Mouse (Mus musculus) right cerebral cortex, adult 18-20 months (tissue): ENCODE data around the gene Ddx5.
"Not testable (repeated sequence)": the region's sequence is repeated elsewhere in the genome, so short reads cannot be mapped to it uniquely, and the experiment has no call there.

Experiments used
- DNase-seq: peaks from one replicate; pipeline ENCODE4 v3.0.0; 2022; ENCODE audit warnings: mixed read lengths

Gene Ddx5

DNA sequence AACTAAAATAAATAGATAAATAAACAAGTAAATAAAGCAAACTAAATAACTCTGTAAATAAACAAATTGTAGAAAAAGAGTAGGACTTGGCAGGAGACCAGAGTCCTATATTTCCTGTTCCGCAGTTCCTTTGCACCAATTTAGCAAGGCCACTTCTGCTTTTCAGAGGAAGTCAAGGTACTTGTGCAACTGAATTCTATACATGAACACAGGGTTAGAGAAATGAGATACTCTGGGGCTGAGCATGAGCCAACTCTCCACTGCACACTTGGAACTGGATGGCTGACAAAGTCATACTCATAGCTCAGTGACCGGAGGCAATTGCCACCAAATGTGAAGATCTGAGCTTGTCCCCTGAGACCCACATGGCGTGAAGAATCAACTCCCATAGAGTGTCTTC, 30.0 kb downstream of the Ddx5 start:
- no peak for DNase-seq

- DNase-seq, result no peak
Measured at GRCm38 (mm10) chr11:106755583-106755982, 33.4 kb downstream of the Ddx5 start.

- no peak for DNase-seq
Measured at GRCm38 (mm10) chr11:106753314-106753713, 35.7 kb downstream of the Ddx5 start.

DNA sequence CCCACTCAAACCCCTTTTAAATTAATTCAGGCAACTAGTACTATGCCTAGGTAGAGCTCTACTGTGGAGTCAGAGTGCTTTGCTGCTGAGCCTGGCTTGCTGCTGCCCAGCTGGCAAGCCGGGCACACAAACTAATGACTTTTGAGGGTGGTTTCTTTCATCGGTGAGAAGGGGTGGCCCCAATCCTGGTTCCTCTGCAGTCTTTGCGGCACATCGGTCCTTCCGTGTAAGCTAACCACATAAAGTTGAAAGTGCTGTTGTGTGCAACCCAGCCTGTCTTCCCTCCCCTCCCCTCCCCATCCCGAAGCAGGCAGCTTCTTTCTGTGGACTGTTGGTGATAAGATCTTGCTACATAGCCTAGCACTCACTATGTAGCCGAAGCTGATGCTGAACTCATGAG, 36.9 kb downstream of the Ddx5 start:
- DNase-seq, result no peak

GRCm38 (mm10) chr11:106751039-106752018, 37.7 kb downstream of the Ddx5 start, which contains the start of gene Milr1:
Gene Milr1 (plus strand): TSS chr11:106751226.
- DNase-seq, result no peak

GRCm38 (mm10) chr11:106750121-106750751, 38.7 kb downstream of the Ddx5 start, which contains the start of gene Pecam1:
Gene Pecam1 (minus strand): TSS chr11:106750628.
- no peak for DNase-seq

DNA sequence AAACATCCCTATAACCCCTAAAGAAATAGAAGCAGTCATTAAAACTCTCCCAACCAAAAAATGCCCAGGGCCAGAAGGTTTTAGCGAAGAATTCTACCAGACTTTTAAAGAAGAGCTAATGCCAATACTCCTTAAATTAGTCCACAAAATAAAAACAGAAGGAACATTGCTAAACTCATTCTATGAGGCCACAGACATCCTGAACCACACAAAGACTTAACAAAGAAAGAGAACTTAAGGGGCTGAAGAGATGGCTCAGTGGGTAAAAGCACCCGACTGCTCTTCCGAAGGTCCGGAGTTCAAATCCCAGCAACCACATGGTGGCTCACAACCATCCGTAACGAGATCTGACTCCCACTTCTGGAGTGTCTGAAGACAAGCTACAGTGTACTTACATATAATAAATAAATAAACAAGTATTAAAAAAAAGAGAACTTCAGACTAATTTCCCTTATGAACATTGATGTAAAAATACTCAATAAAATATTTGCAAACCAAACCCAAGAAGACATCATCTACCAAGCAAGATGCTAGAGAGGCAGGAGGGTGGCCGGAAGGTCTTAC, 39.3 kb downstream of the Ddx5 start:
- DNase-seq, result not testable (repeated sequence)

- DNase-seq, result no peak
Measured at GRCm38 (mm10) chr11:106744949-106745348, 44.0 kb downstream of the Ddx5 start.

GRCm38 (mm10) chr11:106742388-106742841, 46.6 kb downstream of the Ddx5 start:
- no peak for DNase-seq

DNA sequence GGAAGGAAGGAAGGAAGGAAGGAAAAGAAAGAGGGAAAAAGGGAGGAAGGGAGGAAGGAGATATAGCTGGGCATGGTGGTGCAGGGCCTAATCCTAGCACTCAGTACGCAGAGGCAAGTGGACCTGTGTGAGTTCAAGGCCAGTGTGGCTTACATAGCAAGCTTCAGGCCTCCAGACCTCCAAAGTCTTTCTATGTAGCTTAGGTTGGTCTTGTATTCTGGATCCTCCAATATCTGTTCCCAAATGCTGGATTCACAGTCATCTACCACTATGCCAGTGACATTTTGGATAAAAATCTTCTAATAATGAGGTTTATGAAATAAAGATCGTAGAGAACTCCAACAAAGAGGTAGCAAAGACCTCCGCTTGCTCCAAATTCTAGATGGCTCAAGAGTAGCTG, 47.2 kb downstream of the Ddx5 start:
- no peak for DNase-seq

DNA sequence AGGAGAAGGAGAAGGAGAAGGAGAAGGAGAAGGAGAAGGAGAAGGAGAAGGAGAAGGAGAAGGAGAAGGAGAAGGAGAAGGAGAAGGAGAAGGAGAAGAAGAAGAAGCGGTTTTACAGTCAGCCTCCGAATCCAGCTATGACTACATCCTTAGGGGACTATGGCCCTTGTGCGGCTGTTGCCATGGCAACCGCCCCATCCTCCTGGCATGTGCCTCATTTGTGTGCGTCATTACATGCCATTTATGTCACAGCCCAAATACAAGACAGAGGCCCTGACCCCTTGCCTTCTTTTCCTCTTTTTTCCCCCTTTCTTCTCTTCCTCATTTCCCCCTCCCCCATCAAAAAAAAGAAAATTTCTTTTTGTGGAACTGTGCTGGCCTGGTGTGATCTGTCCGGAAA, 47.8 kb downstream of the Ddx5 start:
- DNase-seq, result peak; percentile 20

DNA sequence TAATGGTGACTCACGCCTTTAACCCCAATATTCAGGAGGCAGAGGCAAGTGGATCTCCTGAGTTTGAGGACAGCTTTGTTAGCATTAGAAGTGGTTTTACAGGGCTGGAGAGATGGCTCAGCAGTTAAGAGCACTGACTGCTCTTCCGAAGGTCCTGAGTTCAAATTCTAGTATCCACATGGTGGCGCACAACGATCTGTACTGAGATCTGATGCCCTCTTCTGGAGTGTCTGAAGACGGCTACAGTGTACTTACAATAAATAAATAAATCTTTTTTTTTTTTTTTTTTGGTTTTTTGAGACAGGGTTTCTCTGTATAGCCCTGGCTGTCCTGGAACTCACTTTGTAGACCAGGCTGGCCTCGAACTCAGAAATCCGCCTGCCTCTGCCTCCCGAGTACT, 48.3 kb downstream of the Ddx5 start:
- DNase-seq, result not testable (repeated sequence)

- DNase-seq, result no peak
Measured at GRCm38 (mm10) chr11:106739116-106739515, 49.9 kb downstream of the Ddx5 start.

GRCm38 (mm10) chr11:106737178-106737621, 51.8 kb downstream of the Ddx5 start:
- peak; percentile 15 for DNase-seq

- DNase-seq, result no peak
Measured at GRCm38 (mm10) chr11:106736614-106737013, 52.4 kb downstream of the Ddx5 start.

GRCm38 (mm10) chr11:106730714-106731113, 58.3 kb downstream of the Ddx5 start:
- no peak for DNase-seq
